Mouse (Mus musculus) embryonic facial prominence, embryonic 11.5 days (tissue): ENCODE data around the gene Cyth1. TPM values are rescaled to one million over a fixed set of nuclear protein-coding genes. Genes with fewer than 3 reads are reported as not detected.

ENCODE experiments used
- ATAC-seq: fragments of 200-750 bp; cut with Nextera tagmentation; replicated peaks from 2 replicates; pipeline ENCODE4 v1.8.0; 2017; ENCODE audit warnings: low read depth; ENCODE audit not compliant: insufficient number of reproducible peaks, low FRiP score, low TSS enrichment
- DNase-seq: peaks from one replicate; pipeline ENCODE4 v3.0.0-alpha.2; 2015; ENCODE audit warnings: low spot score
- H3K27ac ChIP-seq: fragments of 300-500 bp; sonication (generic); replicated peaks from 2 replicates; pipeline ENCODE4 v1.5.1; 2014; ENCODE audit warnings: mild to moderate bottlenecking, low read depth, low read length, control low read depth
- H3K27me3 ChIP-seq: fragments of 300-500 bp; sonication (generic); 2 replicates; pipeline ENCODE4 v1.6.1; 2014; ENCODE audit warnings: mild to moderate bottlenecking, low read length, moderate library complexity, mixed read lengths; ENCODE audit not compliant: control insufficient read depth, insufficient read depth
- H3K36me3 ChIP-seq: fragments of 300-500 bp; sonication (generic); replicated peaks from 2 replicates; pipeline ENCODE4 v1.6.1; 2014; ENCODE audit warnings: low read depth, mild to moderate bottlenecking, low read length, moderate library complexity, mixed read lengths; ENCODE audit not compliant: control insufficient read depth, insufficient read depth
- H3K4me1 ChIP-seq: fragments of 300-500 bp; sonication (generic); 2 replicates; pipeline ENCODE4 v1.6.1; 2014; ENCODE audit warnings: low read length, mixed read lengths; ENCODE audit not compliant: control insufficient read depth, insufficient read depth
- H3K4me2 ChIP-seq: fragments of 300-500 bp; sonication (generic); 2 replicates; pipeline ENCODE4 v1.6.1; 2014; ENCODE audit warnings: low read depth, mild to moderate bottlenecking, control low read depth, low read length, moderate library complexity
- H3K4me3 ChIP-seq: fragments of 300-500 bp; sonication (generic); 2 replicates; pipeline ENCODE4 v1.5.1; 2014; ENCODE audit warnings: low read depth, low read length, control low read depth
- H3K9ac ChIP-seq: fragments of 300-500 bp; sonication (generic); replicated peaks from 2 replicates; pipeline ENCODE4 v1.6.1; 2014; ENCODE audit warnings: mild to moderate bottlenecking, control low read depth, low read length
- H3K9me3 ChIP-seq: fragments of 300-500 bp; sonication (generic); replicated peaks from 2 replicates; pipeline ENCODE4 v1.6.1; 2016; ENCODE audit warnings: mild to moderate bottlenecking, low read length, inconsistent platforms, mixed read lengths; ENCODE audit not compliant: control insufficient read depth
- WGBS: fragments of 180-500 bp; shearing (Covaris S2); extraction: QIAGEN DNeasy Blood & Tissue Kit; methylation state at CpG from one replicate; pipeline ENCODE4 v1.1.7; 2014; 5-methylcytosine and 5-hydroxymethylcytosine counted together
- polyA plus RNA-seq: library from polyadenylated mRNA; unstranded; fragments of >200 nt; fragmentation: Nextera tagmentation; extraction: Ambion mirVana; gene quantifications from 2 replicates; pipeline ENCODE4 v1.2.1, GENCODE M21; 2014

The Cyth1 gene
- polyA plus RNA-seq, 1 experiment from 2014 or later: 11.4 TPM

- Histone ChIP-seq H3K27ac (no peak overlapping the region), H3K36me3 (no peaks in the 10 kb centered on the region)
These were observed 21.5 kb downstream of the Cyth1 start for GRCm38 (mm10) chr11:118226850-118227249.

GRCm38 (mm10) chr11:118225862-118226261 lies 22.5 kb downstream of the Cyth1 start:
- H3K27me3 ChIP-seq: no peaks in the 10 kb centered on the region
- H3K36me3 ChIP-seq: no peaks in the 10 kb centered on the region
- no peak overlapping the region for H3K9ac ChIP-seq
- H3K9me3 ChIP-seq: no peaks in the 10 kb centered on the region
- no peak for ATAC-seq
- H3K4me1 ChIP-seq: no peaks in the 10 kb centered on the region; the same call in 1 of the 2 replicates
- H3K4me2 ChIP-seq: no peak overlapping the region
- no peak overlapping the region for H3K4me3 ChIP-seq
- WGBS: 48% methylated on average over 1 of the region's 1 CpGs
- H3K27ac ChIP-seq: no peak overlapping the region
- no peak for DNase-seq

More at GRCm38 (mm10) chr11:118226850-118227249, 21.5 kb downstream of the Cyth1 start:
- Histone ChIP-seq H3K9ac (no peak overlapping the region), H3K4me1 (no peaks in the 10 kb centered on the region; the same call in 1 of the 2 replicates), H3K9me3 (no peaks in the 10 kb centered on the region), H3K4me3 (no peak overlapping the region), H3K27me3 (no peaks in the 10 kb centered on the region), H3K4me2 (no peak overlapping the region)
- ATAC-seq (no peak), DNase-seq (no peak)
- 86% methylated on average over 7 of the region's 7 CpGs for WGBS

GRCm38 (mm10) chr11:118225056-118225836 lies 23.1 kb downstream of the Cyth1 start:
- Histone ChIP-seq H3K36me3 (no peaks in the 10 kb centered on the region), H3K9ac (no peak overlapping the region), H3K27me3 (no peaks in the 10 kb centered on the region), H3K4me1 (no peaks in the 10 kb centered on the region; the same call in 1 of the 2 replicates), H3K4me3 (no peak overlapping the region), H3K9me3 (no peaks in the 10 kb centered on the region), H3K27ac (no peak overlapping the region), H3K4me2 (no peak overlapping the region)
- ATAC-seq: no peak
- 61% methylated on average over 12 of the region's 12 CpGs for WGBS
- no peak for DNase-seq

GRCm38 (mm10) chr11:118223416-118224067 lies 24.9 kb downstream of the Cyth1 start:
- WGBS: 83% methylated on average over 10 of the region's 10 CpGs
- DNase-seq (no peak), ATAC-seq (no peak)
- H3K4me2 ChIP-seq: no peak overlapping the region
- H3K27me3 ChIP-seq: no peaks in the 10 kb centered on the region
- no peak overlapping the region for H3K9ac ChIP-seq
- no peak overlapping the region for H3K4me3 ChIP-seq
- H3K27ac ChIP-seq: no peak overlapping the region
- H3K9me3 ChIP-seq: no peaks in the 10 kb centered on the region
- H3K36me3 ChIP-seq: no peaks in the 10 kb centered on the region
- H3K4me1 ChIP-seq: no peaks in the 10 kb centered on the region; the same call in 1 of the 2 replicates

DNA sequence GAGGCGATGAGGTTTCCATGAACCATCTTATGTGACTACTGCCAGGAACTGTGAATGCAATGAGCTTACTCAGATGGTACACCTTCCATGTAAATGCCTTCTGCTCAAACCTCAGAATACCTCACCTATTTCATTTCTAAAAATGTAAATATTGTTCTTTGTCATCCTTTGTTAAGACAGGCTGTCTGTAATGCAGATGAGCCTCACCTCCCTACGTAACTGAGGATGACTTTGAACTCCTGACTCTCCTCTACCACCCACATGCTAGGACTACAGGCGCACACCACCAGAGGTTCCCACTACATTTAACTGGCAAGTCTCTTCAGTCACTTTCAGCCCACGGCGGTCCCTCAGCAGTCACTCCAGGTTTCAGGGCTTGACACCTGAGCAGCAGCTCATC lies 25.5 kb downstream of the Cyth1 start:
- Histone ChIP-seq H3K4me2 (no peak overlapping the region), H3K27ac (no peak overlapping the region), H3K4me1 (no peaks in the 10 kb centered on the region; the same call in 1 of the 2 replicates), H3K27me3 (no peaks in the 10 kb centered on the region), H3K9ac (no peak overlapping the region), H3K4me3 (no peak overlapping the region), H3K9me3 (no peaks in the 10 kb centered on the region), H3K36me3 (no peaks in the 10 kb centered on the region)
- DNase-seq (no peak), ATAC-seq (no peak)
- 83% methylated on average over 5 of the region's 5 CpGs for WGBS

DNA sequence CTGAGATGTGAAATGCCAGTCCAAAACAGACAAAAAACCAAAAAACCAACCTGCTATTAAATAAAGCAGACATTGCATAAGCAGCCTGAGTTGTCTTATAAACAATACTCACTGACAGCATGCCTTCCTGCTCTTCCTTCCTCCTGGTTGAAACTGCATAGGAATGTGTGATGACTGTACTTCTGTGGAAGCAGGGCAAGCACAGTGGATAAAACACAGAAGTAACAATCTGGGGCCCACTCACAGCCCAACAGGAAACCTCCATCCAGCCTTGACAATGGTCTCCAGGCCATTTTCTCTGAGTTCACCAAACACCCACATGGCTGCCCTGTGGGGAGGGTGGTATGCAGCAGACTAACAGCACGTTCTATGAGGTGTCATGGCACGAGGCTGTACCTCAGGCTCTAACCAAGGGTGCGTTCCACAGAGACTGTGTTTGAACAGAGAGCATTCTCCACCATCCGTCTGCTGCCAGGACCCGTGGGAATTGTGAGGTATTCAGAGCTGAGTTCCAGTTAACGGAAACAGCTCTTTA lies 26.0 kb downstream of the Cyth1 start:
- no peaks in the 10 kb centered on the region for H3K9me3 ChIP-seq
- H3K4me1 ChIP-seq: no peaks in the 10 kb centered on the region; the same call in 1 of the 2 replicates
- no peak overlapping the region for H3K9ac ChIP-seq
- ATAC-seq (no peak), DNase-seq (no peak)
- H3K4me3 ChIP-seq: no peak overlapping the region
- no peaks in the 10 kb centered on the region for H3K27me3 ChIP-seq
- no peak overlapping the region for H3K27ac ChIP-seq
- no peaks in the 10 kb centered on the region for H3K36me3 ChIP-seq
- WGBS: 66% methylated on average over 6 of the region's 6 CpGs
- H3K4me2 ChIP-seq: no peak overlapping the region

GRCm38 (mm10) chr11:118220561-118221262 lies 27.7 kb downstream of the Cyth1 start:
- no peak for ATAC-seq
- H3K4me2 ChIP-seq: no peak overlapping the region
- no peaks in the 10 kb centered on the region; the same call in 1 of the 2 replicates for H3K4me1 ChIP-seq
- H3K36me3 ChIP-seq: no peaks in the 10 kb centered on the region
- H3K9ac ChIP-seq: no peak overlapping the region
- H3K27ac ChIP-seq: no peak overlapping the region
- no peak overlapping the region for H3K4me3 ChIP-seq
- H3K9me3 ChIP-seq: no peaks in the 10 kb centered on the region
- peak; percentile 74 for DNase-seq
- H3K27me3 ChIP-seq: no peaks in the 10 kb centered on the region
- WGBS: 26% methylated on average over 7 of the region's 7 CpGs
